Mouse (Mus musculus) embryonic facial prominence, embryonic 11.5 days (tissue): Measurements from ENCODE around the gene Ccdc14. TPM values are rescaled to one million over a fixed set of nuclear protein-coding genes. Genes with fewer than 3 reads are reported as not detected.
"Not testable (repeated sequence)": the region's sequence is repeated elsewhere in the genome, so short reads cannot be mapped to it uniquely, and the experiment has no call there.

ENCODE experiments used
- ATAC-seq: fragments of 200-750 bp; cut with Nextera tagmentation; replicated peaks from 2 replicates; pipeline ENCODE4 v1.8.0; 2017; ENCODE audit warnings: low read depth; ENCODE audit not compliant: insufficient number of reproducible peaks, low FRiP score, low TSS enrichment
- DNase-seq: peaks from one replicate; pipeline ENCODE4 v3.0.0-alpha.2; 2015; ENCODE audit warnings: low spot score
- H3K27ac ChIP-seq: fragments of 300-500 bp; sonication (generic); replicated peaks from 2 replicates; pipeline ENCODE4 v1.5.1; 2014; ENCODE audit warnings: mild to moderate bottlenecking, low read depth, low read length, control low read depth
- H3K27me3 ChIP-seq: fragments of 300-500 bp; sonication (generic); 2 replicates; pipeline ENCODE4 v1.6.1; 2014; ENCODE audit warnings: mild to moderate bottlenecking, low read length, moderate library complexity, mixed read lengths; ENCODE audit not compliant: control insufficient read depth, insufficient read depth
- H3K36me3 ChIP-seq: fragments of 300-500 bp; sonication (generic); replicated peaks from 2 replicates; pipeline ENCODE4 v1.6.1; 2014; ENCODE audit warnings: low read depth, mild to moderate bottlenecking, low read length, moderate library complexity, mixed read lengths; ENCODE audit not compliant: control insufficient read depth, insufficient read depth
- H3K4me1 ChIP-seq: fragments of 300-500 bp; sonication (generic); 2 replicates; pipeline ENCODE4 v1.6.1; 2014; ENCODE audit warnings: low read length, mixed read lengths; ENCODE audit not compliant: control insufficient read depth, insufficient read depth
- H3K4me2 ChIP-seq: fragments of 300-500 bp; sonication (generic); 2 replicates; pipeline ENCODE4 v1.6.1; 2014; ENCODE audit warnings: low read depth, mild to moderate bottlenecking, control low read depth, low read length, moderate library complexity
- H3K4me3 ChIP-seq: fragments of 300-500 bp; sonication (generic); 2 replicates; pipeline ENCODE4 v1.5.1; 2014; ENCODE audit warnings: low read depth, low read length, control low read depth
- H3K9ac ChIP-seq: fragments of 300-500 bp; sonication (generic); replicated peaks from 2 replicates; pipeline ENCODE4 v1.6.1; 2014; ENCODE audit warnings: mild to moderate bottlenecking, control low read depth, low read length
- H3K9me3 ChIP-seq: fragments of 300-500 bp; sonication (generic); replicated peaks from 2 replicates; pipeline ENCODE4 v1.6.1; 2016; ENCODE audit warnings: mild to moderate bottlenecking, low read length, inconsistent platforms, mixed read lengths; ENCODE audit not compliant: control insufficient read depth
- WGBS: fragments of 180-500 bp; shearing (Covaris S2); extraction: QIAGEN DNeasy Blood & Tissue Kit; methylation state at CpG from one replicate; pipeline ENCODE4 v1.1.7; 2014; 5-methylcytosine and 5-hydroxymethylcytosine counted together
- polyA plus RNA-seq: library from polyadenylated mRNA; unstranded; fragments of >200 nt; fragmentation: Nextera tagmentation; extraction: Ambion mirVana; gene quantifications from 2 replicates; pipeline ENCODE4 v1.2.1, GENCODE M21; 2014

Gene Ccdc14
- 11.7 and 13.4 TPM in 2 replicates for polyA plus RNA-seq

- Histone ChIP-seq H3K9me3 (no peaks in the 10 kb centered on the region), H3K4me3 (peak within 1 kb of the TSS; percentile 68), H3K9ac (peak within 1 kb of the TSS; percentile 82), H3K27ac (peak within 1 kb of the TSS; percentile 60), H3K27me3 (no peaks in the 10 kb centered on the region), H3K4me1 (no peaks in the 10 kb centered on the region), H3K36me3 (no peaks in the 10 kb centered on the region), H3K4me2 (peak within 1 kb of the TSS; percentile 61)
- peak; percentile 95 for DNase-seq
- WGBS = under 1% methylated on average over 53 of the region's 53 CpGs
- peak; percentile 91 for ATAC-seq
Measured at GRCm38 (mm10) chr16:34690334-34691144, at the start of gene Ccdc14. TSS of gene Ccdc14 (plus strand) at chr16:34690616.

GRCm38 (mm10) chr16:34643511-34644259 lies 46.7 kb upstream of the Ccdc14 start:
- Histone ChIP-seq H3K27me3 (no peaks in the 10 kb centered on the region), H3K4me3 (no peak overlapping the region), H3K36me3 (no peaks in the 10 kb centered on the region), H3K4me2 (no peak overlapping the region), H3K9me3 (no peaks in the 10 kb centered on the region), H3K27ac (no peak overlapping the region), H3K4me1 (no peaks in the 10 kb centered on the region), H3K9ac (no peak overlapping the region)
- no peak for ATAC-seq
- DNase-seq = no peak
- WGBS = 68% methylated on average over 8 of the region's 8 CpGs

- Histone ChIP-seq H3K36me3 (no peaks in the 10 kb centered on the region), H3K27ac (no peak within 1 kb of the TSS), H3K9me3 (no peaks in the 10 kb centered on the region), H3K4me2 (no peak within 1 kb of the TSS), H3K9ac (no peak within 1 kb of the TSS), H3K4me1 (no peaks in the 10 kb centered on the region), H3K27me3 (no peaks in the 10 kb centered on the region), H3K4me3 (no peak within 1 kb of the TSS)
- no peak for ATAC-seq
- DNase-seq = no peak
- WGBS = 53% methylated on average over 7 of the region's 7 CpGs
Measured at GRCm38 (mm10) chr16:34649621-34650020, 40.8 kb upstream of the Ccdc14 start, which contains the start of gene Ropn1. TSS of gene Ropn1 (plus strand) at chr16:34649921.

- Histone ChIP-seq H3K27ac (no peak overlapping the region), H3K4me1 (no peaks in the 10 kb centered on the region), H3K27me3 (no peaks in the 10 kb centered on the region), H3K9me3 (no peaks in the 10 kb centered on the region), H3K9ac (no peak overlapping the region), H3K36me3 (no peaks in the 10 kb centered on the region), H3K4me3 (no peak overlapping the region), H3K4me2 (no peak overlapping the region)
- DNase-seq (no peak), ATAC-seq (no peak)
- WGBS = 87% methylated on average over 5 of the region's 5 CpGs
Measured at GRCm38 (mm10) chr16:34653023-34653422, 37.4 kb upstream of the Ccdc14 start.

GRCm38 (mm10) chr16:34657566-34657965 lies 32.9 kb upstream of the Ccdc14 start:
- not testable (repeated sequence) for H3K36me3 ChIP-seq, H3K4me1 ChIP-seq, H3K9me3 ChIP-seq, H3K27ac ChIP-seq, ATAC-seq, H3K27me3 ChIP-seq
- Histone ChIP-seq H3K9ac (0 out of 2 replicates have a peak overlapping the region, but pooled peaks have one; percentile 36), H3K4me3 (peak overlapping the region; percentile 21; the same call in 1 of the 2 replicates), H3K4me2 (peak overlapping the region; percentile 52)
- DNase-seq = peak; percentile 46
- 7% methylated on average over 16 of the region's 16 CpGs for WGBS

- no peaks in the 10 kb centered on the region for H3K27me3 ChIP-seq
- H3K9ac ChIP-seq = 0 out of 2 replicates have a peak overlapping the region, but pooled peaks have one; percentile 36
- DNase-seq = no peak
- peak overlapping the region; percentile 52 for H3K4me2 ChIP-seq
- H3K4me3 ChIP-seq = peak overlapping the region; percentile 21; the same call in 1 of the 2 replicates
- 24% methylated on average over 5 of the region's 5 CpGs for WGBS
- H3K4me1 ChIP-seq = no peaks in the 10 kb centered on the region
- no peak overlapping the region for H3K27ac ChIP-seq
- ATAC-seq = no peak; the same call in 1 of the 2 replicates
- H3K36me3 ChIP-seq = no peaks in the 10 kb centered on the region
- no peaks in the 10 kb centered on the region for H3K9me3 ChIP-seq
Measured at GRCm38 (mm10) chr16:34657983-34658382, 32.4 kb upstream of the Ccdc14 start.

- DNase-seq (peak; percentile 64), ATAC-seq (peak; percentile 67; the same call in 1 of the 2 replicates)
- WGBS = 41% methylated on average over 11 of the region's 11 CpGs
- Histone ChIP-seq H3K9ac (no peak overlapping the region), H3K27ac (no peak overlapping the region), H3K27me3 (no peaks in the 10 kb centered on the region), H3K4me1 (no peaks in the 10 kb centered on the region), H3K4me3 (no peak overlapping the region), H3K36me3 (no peaks in the 10 kb centered on the region), H3K9me3 (no peaks in the 10 kb centered on the region), H3K4me2 (peak overlapping the region; percentile 52)
Measured at GRCm38 (mm10) chr16:34658388-34658787, 32.0 kb upstream of the Ccdc14 start.
